Mouse (Mus musculus) small intestine, adult 2 months (tissue): ENCODE results near the gene Man1c1. TPM values are rescaled to one million over a fixed set of nuclear protein-coding genes. Genes with fewer than 3 reads are reported as not detected.

Experiments
- H3K27ac ChIP-seq: fragments of 200-500 bp; 2 replicates; pipeline ENCODE4 v1.5.1; 2012; ENCODE audit warnings: low read depth, low read length, control low read depth, inconsistent platforms; ENCODE audit not compliant: insufficient read depth
- H3K27me3 ChIP-seq: fragments of 200-500 bp; 2 replicates; pipeline ENCODE4 v1.6.1; 2012; ENCODE audit warnings: mild to moderate bottlenecking, moderate library complexity, low read length, inconsistent platforms; ENCODE audit not compliant: control insufficient read depth, insufficient read depth
- H3K36me3 ChIP-seq: fragments of 200-500 bp; 2 replicates; pipeline ENCODE4 v1.6.1; 2012; ENCODE audit warnings: mild to moderate bottlenecking, low read length, control low read depth, inconsistent platforms; ENCODE audit not compliant: control insufficient read depth, insufficient read depth
- H3K4me1 ChIP-seq: fragments of 200-500 bp; 2 replicates; pipeline ENCODE4 v1.6.1; 2012; ENCODE audit warnings: low read length, inconsistent platforms, mixed read lengths; ENCODE audit not compliant: control insufficient read depth, insufficient read depth, insufficient read length
- H3K4me3 ChIP-seq: fragments of 200-500 bp; 2 replicates; pipeline ENCODE4 v1.5.1; 2012; ENCODE audit warnings: low read depth, mild to moderate bottlenecking, control low read depth, inconsistent platforms, low read length, moderate library complexity
- CTCF ChIP-seq: fragments of 200-500 bp; IDR thresholded peaks from 2 replicates; pipeline ENCODE4 v1.5.1; 2012; ENCODE audit warnings: low read depth, mild to moderate bottlenecking, control low read depth, inconsistent platforms, low read length, moderate library complexity, mixed read lengths; ENCODE audit not compliant: insufficient replicate concordance, insufficient read length; ENCODE audit errors: extremely low read depth
- POLR2A ChIP-seq: fragments of 200-500 bp; IDR thresholded peaks from 2 replicates; pipeline ENCODE4 v1.6.1; 2012; ENCODE audit warnings: low read depth, mild to moderate bottlenecking, control low read depth, inconsistent platforms, low read length, moderate library complexity
- WGBS: fragments of 180-500 bp; shearing (Covaris S2); methylation state at CpG from one replicate; pipeline ENCODE4 v1.1.7; 2018; 5-methylcytosine and 5-hydroxymethylcytosine counted together
- polyA plus RNA-seq: library from polyadenylated mRNA; depleted of rRNA; stranded (reverse); fragments of >200 nt; gene quantifications from 2 replicates; pipeline ENCODE4 v1.2.3, GENCODE M21; 2012

Gene Man1c1
- polyA plus RNA-seq, 1 experiment, result 3.7 TPM

DNA sequence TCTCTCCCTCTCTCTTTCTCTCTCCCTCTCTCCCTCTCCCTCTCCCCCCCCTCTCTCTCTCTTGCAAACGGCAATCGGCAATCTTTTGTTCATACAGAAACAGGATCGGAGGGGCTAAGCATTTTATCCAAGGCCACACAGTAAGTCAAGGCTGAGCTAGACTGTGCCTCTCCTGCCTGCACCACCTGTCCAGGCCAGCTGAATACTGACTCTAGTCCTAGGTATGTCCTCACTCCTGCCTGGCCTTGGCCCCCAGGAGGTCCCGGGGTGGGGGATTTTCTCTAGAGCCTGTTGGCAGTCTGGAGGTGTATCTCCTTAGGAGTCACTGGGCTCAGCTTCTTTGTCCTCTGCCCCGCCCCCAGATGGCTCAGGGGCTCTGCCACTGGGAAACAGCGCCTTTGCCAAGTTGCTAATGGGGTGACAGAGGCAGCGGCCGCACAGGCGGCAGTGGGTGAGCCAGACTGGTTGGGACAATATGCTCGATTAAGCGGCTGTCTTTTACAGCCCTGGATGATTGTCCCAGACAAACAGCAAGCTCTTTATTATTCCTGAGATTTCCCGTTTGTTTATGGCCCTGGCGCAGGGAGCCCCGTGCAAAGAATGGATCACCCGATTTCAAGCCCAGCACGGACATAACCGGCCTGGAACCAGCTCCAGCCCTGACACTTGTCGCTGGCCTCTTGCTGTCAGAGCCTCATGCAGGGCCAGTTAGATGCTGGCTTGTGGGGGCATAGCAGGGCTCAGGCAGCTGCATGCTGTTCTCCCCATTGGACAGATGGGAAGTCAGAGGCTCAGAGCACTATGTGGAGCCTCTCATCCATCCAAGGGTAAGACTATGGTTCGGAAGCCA, 136.5 kb downstream of the Man1c1 start:
- Histone ChIP-seq H3K27me3 (no peaks in the 10 kb centered on the region), H3K4me1 (no peaks in the 10 kb centered on the region), H3K4me3 (no peak overlapping the region), H3K27ac (no peak overlapping the region), H3K36me3 (no peaks in the 10 kb centered on the region)
- TF ChIP-seq CTCF (no peak), POLR2A (no peak)
- WGBS, result 31% methylated on average over 19 of the region's 19 CpGs

DNA sequence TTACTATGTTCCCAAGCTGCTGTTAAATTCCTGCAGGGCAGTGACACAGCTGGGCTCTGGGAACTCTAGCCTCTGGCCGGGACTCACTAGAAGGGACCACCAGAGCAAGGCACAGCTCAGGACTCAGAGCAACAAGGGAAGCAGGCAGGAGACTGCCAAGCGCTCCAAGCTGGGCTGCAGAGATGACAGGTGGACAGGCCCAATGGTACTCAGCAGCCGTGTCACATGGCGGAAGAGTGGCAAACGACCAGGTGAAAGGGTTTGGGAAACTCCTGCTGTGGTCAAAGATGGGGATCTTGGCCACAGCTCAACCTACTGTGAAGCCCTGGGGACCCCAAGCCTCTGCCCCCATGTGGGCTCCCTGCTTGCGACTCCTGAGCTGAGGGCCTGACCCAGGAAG, 140.0 kb downstream of the Man1c1 start:
- WGBS, result 87% methylated on average over 6 of the region's 6 CpGs
- Histone ChIP-seq H3K4me1 (no peaks in the 10 kb centered on the region), H3K36me3 (no peaks in the 10 kb centered on the region), H3K27ac (no peak overlapping the region), H3K4me3 (no peak overlapping the region), H3K27me3 (no peaks in the 10 kb centered on the region)
- TF ChIP-seq POLR2A, result no peak
- no peak for TF ChIP-seq CTCF

DNA sequence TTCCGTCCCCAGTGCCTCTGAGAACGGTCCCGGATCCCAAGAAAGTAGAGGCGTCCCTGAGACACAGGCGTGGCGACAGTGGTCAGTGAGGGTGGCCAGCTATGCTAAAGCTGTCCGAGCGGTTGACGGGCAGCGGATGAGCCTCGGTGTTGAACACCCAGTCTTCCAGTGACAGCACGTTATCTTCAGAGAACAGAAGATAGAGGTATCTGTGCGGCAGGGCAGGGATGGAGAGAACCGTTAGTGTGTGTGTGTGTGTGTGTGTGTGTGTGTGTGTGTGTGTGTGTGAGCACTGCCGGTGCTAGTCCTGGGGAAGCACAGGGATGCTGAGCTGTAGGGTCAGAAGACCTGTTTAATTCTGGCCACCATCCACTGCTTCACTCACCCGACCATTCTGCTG, 140.5 kb downstream of the Man1c1 start:
- no peaks in the 10 kb centered on the region for H3K36me3 ChIP-seq
- H3K27me3 ChIP-seq, result no peaks in the 10 kb centered on the region
- H3K4me3 ChIP-seq, result no peak overlapping the region
- H3K27ac ChIP-seq, result no peak overlapping the region
- WGBS, result 85% methylated on average over 16 of the region's 16 CpGs
- TF ChIP-seq POLR2A (no peak), CTCF (no peak)
- no peaks in the 10 kb centered on the region for H3K4me1 ChIP-seq

DNA sequence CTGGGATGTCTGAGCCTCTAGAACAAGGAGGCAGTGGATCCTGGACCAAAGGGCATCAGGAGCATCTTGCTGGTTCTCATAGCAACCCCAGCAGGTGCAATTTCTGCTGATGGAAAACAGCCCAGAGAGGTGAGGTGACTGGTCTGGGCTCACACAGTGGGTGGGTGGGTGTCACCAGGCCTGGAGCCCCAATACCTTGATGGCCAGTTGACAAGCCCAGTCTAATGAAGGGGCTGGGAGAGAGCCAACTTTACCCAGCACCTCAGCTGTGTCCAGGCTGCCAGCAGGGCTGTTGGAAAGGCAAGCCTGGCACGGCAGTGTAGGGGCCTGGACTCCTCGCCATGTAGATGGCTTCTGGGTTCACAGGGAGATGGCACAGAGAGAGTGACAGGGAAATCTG, 142.1 kb downstream of the Man1c1 start:
- Histone ChIP-seq H3K27ac (no peak overlapping the region), H3K4me3 (no peak overlapping the region), H3K36me3 (no peaks in the 10 kb centered on the region), H3K4me1 (no peaks in the 10 kb centered on the region), H3K27me3 (no peaks in the 10 kb centered on the region)
- no peak for TF ChIP-seq POLR2A
- no peak for TF ChIP-seq CTCF
- 81% methylated on average over 2 of the region's 2 CpGs for WGBS

DNA sequence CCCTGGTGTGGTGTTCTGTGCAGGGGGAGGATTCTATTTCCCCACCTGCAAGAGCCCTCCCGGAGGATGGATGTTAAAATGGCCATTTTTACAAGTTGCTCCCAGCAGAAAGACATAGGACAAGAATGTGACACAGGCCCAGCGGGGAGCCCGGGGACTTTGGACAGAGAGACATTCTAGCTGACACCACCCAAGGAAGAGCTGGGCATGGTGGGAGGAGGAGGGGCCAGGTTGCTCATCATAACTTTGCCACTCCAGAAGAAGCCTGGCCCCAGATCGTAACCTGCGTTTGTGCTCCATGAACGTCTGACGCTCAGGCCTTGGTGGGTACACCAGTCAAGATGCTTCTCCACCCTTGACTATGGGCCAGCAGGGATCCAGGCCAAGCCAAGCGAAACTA, 143.4 kb downstream of the Man1c1 start:
- H3K4me1 ChIP-seq, result no peaks in the 10 kb centered on the region
- TF ChIP-seq POLR2A (no peak), CTCF (no peak)
- H3K27ac ChIP-seq, result no peak overlapping the region
- no peaks in the 10 kb centered on the region for H3K27me3 ChIP-seq
- no peak overlapping the region for H3K4me3 ChIP-seq
- 70% methylated on average over 8 of the region's 8 CpGs for WGBS
- H3K36me3 ChIP-seq, result no peaks in the 10 kb centered on the region

DNA sequence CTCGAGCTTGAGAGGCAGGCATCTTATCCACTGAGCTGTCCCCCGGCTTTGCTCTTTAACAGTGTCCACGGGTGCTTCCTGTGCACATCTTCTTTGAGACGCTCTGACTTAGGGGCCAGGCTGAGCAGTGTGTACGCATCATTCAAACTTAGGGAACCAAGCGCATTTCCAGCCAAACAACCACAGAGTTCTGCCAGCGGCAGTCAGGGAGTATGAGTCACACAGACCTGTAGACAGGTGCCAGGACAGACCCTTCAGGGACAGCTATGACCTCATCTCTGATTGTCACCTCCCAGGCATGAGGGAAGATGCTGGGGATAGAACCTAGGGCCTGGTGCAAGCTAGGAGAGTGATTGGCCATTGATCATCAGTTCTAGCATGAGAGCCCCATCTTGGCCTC, 144.9 kb downstream of the Man1c1 start:
- Histone ChIP-seq H3K36me3 (no peaks in the 10 kb centered on the region), H3K27me3 (no peaks in the 10 kb centered on the region), H3K27ac (no peak overlapping the region), H3K4me1 (peaks cover 6% of the 10 kb centered on the region; the same call in 1 of the 2 replicates), H3K4me3 (no peak overlapping the region)
- WGBS, result 68% methylated on average over 7 of the region's 7 CpGs
- TF ChIP-seq CTCF (no peak), POLR2A (no peak)

DNA sequence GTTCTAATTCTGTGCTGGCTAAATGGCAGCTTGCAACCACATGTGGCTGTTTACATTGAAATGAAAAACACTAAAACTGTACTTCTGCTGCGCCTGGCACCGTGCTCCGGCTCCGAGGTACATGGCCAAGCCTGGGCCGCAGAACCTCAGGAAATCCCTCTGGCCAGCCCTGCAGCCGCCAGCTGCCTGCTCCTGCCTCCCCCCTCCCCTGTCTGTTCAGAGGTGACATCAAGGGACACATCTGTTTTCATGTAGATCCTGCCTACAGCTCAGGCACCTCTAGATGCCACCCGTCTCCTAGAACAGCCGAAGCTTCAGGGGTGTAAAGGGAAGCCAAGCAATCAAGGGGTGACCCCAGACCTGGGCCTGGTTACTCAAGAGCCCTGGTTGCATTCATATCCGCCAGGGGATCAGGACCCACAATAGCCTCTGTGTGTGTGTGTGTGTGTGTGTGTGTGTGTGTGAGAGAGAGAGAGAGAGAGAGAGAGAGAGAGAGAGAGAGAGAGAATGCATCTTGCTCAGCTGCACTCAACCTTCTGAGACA, 145.4 kb downstream of the Man1c1 start:
- no peaks in the 10 kb centered on the region for H3K36me3 ChIP-seq
- H3K27ac ChIP-seq, result no peak overlapping the region
- TF ChIP-seq POLR2A (no peak), CTCF (no peak)
- H3K4me1 ChIP-seq, result peaks cover 6% of the 10 kb centered on the region; the same call in 1 of the 2 replicates
- H3K4me3 ChIP-seq, result no peak overlapping the region
- H3K27me3 ChIP-seq, result no peaks in the 10 kb centered on the region
- WGBS, result 75% methylated on average over 9 of the region's 9 CpGs
